Mouse (Mus musculus): ENCODE results near the gene Stra6l.

- no peak for TF ChIP-seq CTCF (IDR thresholded peaks at IDR 0.05; ENCODE audit: extremely low read depth, insufficient read length, insufficient replicate concordance, low read depth, low read length)
- TF ChIP-seq POLR2A (IDR thresholded peaks at IDR 0.05; ENCODE audit: low read depth, low read length): no peak
Measured at GRCm38 (mm10) chr4:45846263-45846662, 2.2 kb upstream of the Stra6l start.
